Mouse (Mus musculus): Measurements from ENCODE around the gene Tmprss12.
"Not testable (repeated sequence)": the region's sequence is repeated elsewhere in the genome, so short reads cannot be mapped to it uniquely, and the experiment has no call there.

- TF ChIP-seq CTCF, EP300 (IDR thresholded peaks at IDR 0.05): not testable (repeated sequence)
Measured at GRCm38 (mm10) chr15:100273791-100274308, 6.8 kb upstream of the Tmprss12 start.

Measured in lung, postnatal 0 days (tissue).